Mouse (Mus musculus): Measurements from ENCODE around the gene Top1. TPM values are rescaled to one million over a fixed set of nuclear protein-coding genes. Genes with fewer than 3 reads are reported as not detected.

The Top1 gene
- polyA plus RNA-seq, 1 experiment from 2014 or later, result 67.6 TPM

DNA sequence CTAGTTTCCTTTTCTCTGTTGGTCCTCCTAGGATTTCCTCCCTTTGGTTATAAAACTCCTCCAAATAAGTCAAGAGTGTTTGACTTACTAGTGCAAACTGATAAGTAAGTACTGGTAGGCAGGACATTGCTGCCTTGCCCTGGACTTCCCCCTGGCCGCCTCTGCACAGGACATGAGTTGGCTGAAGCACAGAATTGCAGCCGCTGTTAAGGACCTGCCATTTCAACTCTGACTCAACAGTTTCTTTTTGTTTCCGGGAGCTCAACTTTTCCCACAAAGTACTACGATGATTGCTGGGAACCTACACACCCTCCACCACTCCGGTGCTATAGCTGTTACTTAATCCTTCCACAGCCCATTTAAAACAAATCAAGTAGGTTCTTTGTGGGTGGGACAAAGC is 54.6 kb downstream of the Top1 start:
- DNase-seq (ENCODE audit: low spot score), result no peak
- no peaks in the 10 kb centered on the region for H3K9me3 ChIP-seq (ENCODE audit: control insufficient read depth, low read length)
- H3K4me2 ChIP-seq (replicated peaks), result no peak overlapping the region
- WGBS, result 76% methylated on average over 5 of the region's 5 CpGs
- no peak overlapping the region for H3K27ac ChIP-seq
- H3K27me3 ChIP-seq (ENCODE audit: control insufficient read depth, insufficient read depth, low read length), result no peaks in the 10 kb centered on the region
- no peaks in the 10 kb centered on the region for H3K4me1 ChIP-seq (replicated peaks; ENCODE audit: control insufficient read depth, insufficient read depth, low read length)
- H3K36me3 ChIP-seq (replicated peaks; ENCODE audit: control insufficient read depth, insufficient read depth), result peaks cover 81% of the 10 kb centered on the region
- no peak for ATAC-seq (ENCODE audit: low FRiP score)
- no peak overlapping the region for H3K4me3 ChIP-seq (replicated peaks; ENCODE audit: low read length)
- no peak overlapping the region for H3K9ac ChIP-seq

DNA sequence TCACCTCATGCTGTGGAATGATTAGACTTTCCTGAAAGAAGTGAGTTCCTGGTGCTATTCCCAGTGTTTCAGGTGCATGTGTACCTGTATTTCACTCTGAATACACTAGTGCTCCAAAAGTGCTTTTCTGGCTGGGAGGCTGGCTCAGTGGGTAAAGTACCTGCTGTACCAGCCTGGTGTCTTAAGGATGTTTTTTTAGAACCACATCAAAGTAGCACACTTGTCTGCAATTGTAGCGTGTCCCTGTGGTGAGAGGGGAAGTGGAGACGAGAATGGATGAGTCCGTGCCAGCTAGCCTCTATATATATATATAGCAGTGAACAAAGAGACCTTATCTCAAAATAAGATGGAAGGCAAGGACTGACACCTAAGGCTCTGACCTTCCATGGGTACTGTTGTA is 55.9 kb downstream of the Top1 start:
- 91% methylated on average over 3 of the region's 3 CpGs for WGBS
- DNase-seq (ENCODE audit: low spot score) (no peak), ATAC-seq (ENCODE audit: low FRiP score) (no peak)
- no peaks in the 10 kb centered on the region for H3K9me3 ChIP-seq (ENCODE audit: control insufficient read depth, low read length)
- no peak overlapping the region for H3K27ac ChIP-seq
- peaks cover 85% of the 10 kb centered on the region for H3K36me3 ChIP-seq (replicated peaks; ENCODE audit: control insufficient read depth, insufficient read depth)
- H3K4me3 ChIP-seq (replicated peaks; ENCODE audit: low read length), result no peak overlapping the region
- H3K4me1 ChIP-seq (replicated peaks; ENCODE audit: control insufficient read depth, insufficient read depth, low read length), result no peaks in the 10 kb centered on the region
- no peak overlapping the region for H3K9ac ChIP-seq
- H3K4me2 ChIP-seq (replicated peaks), result no peak overlapping the region
- H3K27me3 ChIP-seq (ENCODE audit: control insufficient read depth, insufficient read depth, low read length), result no peaks in the 10 kb centered on the region

DNA sequence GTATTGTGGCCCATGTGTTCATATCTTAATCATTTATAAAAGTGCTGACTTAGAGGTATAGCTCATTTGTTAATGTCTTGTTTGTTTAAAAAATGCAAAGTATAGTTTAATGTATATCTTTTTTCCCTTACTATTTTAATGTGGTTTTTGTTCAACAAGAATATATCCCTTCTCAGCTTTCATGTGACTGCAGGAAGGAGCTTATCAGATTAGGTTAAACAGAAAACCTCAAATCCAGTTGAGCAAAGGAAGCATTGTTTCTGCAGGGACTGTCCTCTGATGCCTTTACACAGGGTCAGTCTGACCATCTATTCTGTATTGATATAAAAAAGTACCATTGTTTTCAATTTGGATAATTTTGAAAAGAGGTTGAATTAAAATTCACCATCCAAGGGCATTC is 57.1 kb downstream of the Top1 start:
- no peak overlapping the region for H3K9ac ChIP-seq
- ATAC-seq (ENCODE audit: low FRiP score) (no peak), DNase-seq (ENCODE audit: low spot score) (no peak)
- peaks cover 88% of the 10 kb centered on the region for H3K36me3 ChIP-seq (replicated peaks; ENCODE audit: control insufficient read depth, insufficient read depth)
- no peaks in the 10 kb centered on the region for H3K27me3 ChIP-seq (ENCODE audit: control insufficient read depth, insufficient read depth, low read length)
- H3K4me2 ChIP-seq (replicated peaks), result no peak overlapping the region
- H3K27ac ChIP-seq, result no peak overlapping the region
- no peak overlapping the region for H3K4me3 ChIP-seq (replicated peaks; ENCODE audit: low read length)
- H3K4me1 ChIP-seq (replicated peaks; ENCODE audit: control insufficient read depth, insufficient read depth, low read length), result no peaks in the 10 kb centered on the region
- no peaks in the 10 kb centered on the region for H3K9me3 ChIP-seq (ENCODE audit: control insufficient read depth, low read length)

DNA sequence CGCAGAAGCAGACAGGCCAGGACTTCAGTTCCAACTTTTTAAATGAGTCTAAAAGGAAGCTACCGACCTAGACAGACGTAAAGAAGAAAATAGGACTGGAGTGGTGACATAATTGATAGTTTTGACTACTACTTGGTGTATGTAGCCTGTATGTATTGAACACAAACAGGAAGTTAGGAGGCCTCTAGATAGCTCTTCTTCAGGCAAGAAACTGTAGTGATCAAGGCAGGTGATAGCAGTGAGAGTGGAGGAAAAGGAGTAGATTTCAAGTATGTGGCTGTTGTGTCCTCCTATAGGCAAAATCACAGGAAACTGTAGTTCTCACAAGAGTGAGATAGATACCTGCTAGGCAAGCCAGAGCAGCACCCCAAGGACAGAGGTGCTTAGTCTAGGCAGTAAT is 62.0 kb downstream of the Top1 start:
- Histone ChIP-seq H3K4me3 (replicated peaks; ENCODE audit: low read length) (no peak overlapping the region), H3K9me3 (ENCODE audit: control insufficient read depth, low read length) (no peaks in the 10 kb centered on the region), H3K4me1 (replicated peaks; ENCODE audit: control insufficient read depth, insufficient read depth, low read length) (no peaks in the 10 kb centered on the region), H3K27ac (no peak overlapping the region), H3K36me3 (replicated peaks; ENCODE audit: control insufficient read depth, insufficient read depth) (peaks cover 87% of the 10 kb centered on the region), H3K4me2 (replicated peaks) (no peak overlapping the region), H3K27me3 (ENCODE audit: control insufficient read depth, insufficient read depth, low read length) (no peaks in the 10 kb centered on the region), H3K9ac (no peak overlapping the region)
- DNase-seq (ENCODE audit: low spot score) (no peak), ATAC-seq (ENCODE audit: low FRiP score) (no peak)
- 87% methylated on average over 3 of the region's 3 CpGs for WGBS

DNA sequence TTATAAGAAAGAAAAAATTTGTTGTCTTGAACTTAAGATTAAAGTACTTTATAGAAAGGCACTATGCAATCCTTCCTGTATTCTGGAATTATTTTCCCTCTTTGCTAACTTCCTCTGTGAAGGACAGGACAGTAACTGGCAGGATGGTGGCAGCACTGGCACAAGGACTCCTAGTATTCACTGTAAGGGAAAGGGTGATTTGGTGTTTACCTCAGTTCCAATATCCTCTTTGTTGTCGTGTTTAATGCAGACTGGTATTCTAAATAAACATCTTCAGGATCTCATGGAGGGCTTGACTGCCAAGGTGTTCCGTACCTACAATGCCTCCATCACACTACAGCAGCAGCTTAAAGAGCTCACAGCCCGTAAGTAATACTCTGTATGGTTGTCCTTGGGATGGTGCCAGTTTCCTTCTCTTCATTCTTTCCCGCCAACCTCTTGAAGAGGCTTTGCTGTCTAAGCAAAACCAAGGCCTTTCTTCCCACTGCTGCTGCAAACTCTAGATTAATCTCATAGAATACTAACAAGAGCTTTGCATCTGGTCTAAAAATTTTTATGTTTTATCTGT is 69.9 kb downstream of the Top1 start:
- H3K9ac ChIP-seq, result no peak overlapping the region
- no peak overlapping the region for H3K27ac ChIP-seq
- peaks cover 96% of the 10 kb centered on the region for H3K36me3 ChIP-seq (replicated peaks; ENCODE audit: control insufficient read depth, insufficient read depth)
- ATAC-seq (ENCODE audit: low FRiP score) (no peak), DNase-seq (ENCODE audit: low spot score) (no peak)
- H3K4me2 ChIP-seq (replicated peaks), result no peak overlapping the region
- H3K4me3 ChIP-seq (replicated peaks; ENCODE audit: low read length), result no peak overlapping the region
- no peaks in the 10 kb centered on the region for H3K4me1 ChIP-seq (replicated peaks; ENCODE audit: control insufficient read depth, insufficient read depth, low read length)
- no peaks in the 10 kb centered on the region for H3K9me3 ChIP-seq (ENCODE audit: control insufficient read depth, low read length)
- no peaks in the 10 kb centered on the region for H3K27me3 ChIP-seq (ENCODE audit: control insufficient read depth, insufficient read depth, low read length)
- 60% methylated on average over 4 of the region's 4 CpGs for WGBS

DNA sequence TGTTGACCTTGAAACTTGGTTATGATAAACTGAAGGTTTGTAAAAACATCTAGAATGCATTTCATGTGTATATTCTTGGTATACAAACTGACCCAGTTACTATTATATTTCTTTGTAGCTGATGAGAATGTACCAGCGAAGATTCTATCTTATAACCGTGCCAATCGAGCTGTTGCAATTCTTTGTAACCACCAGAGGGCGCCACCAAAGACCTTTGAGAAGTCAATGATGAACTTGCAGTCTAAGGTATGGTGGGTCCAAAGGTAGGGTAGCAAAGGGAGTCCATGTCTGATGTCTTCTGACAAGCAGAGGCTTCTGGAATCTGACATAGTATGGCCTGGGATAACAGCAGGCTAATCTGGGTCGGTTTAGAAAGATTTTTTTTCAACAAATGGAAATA is 71.6 kb downstream of the Top1 start:
- H3K9ac ChIP-seq, result no peak overlapping the region
- 78% methylated on average over 5 of the region's 5 CpGs for WGBS
- H3K4me3 ChIP-seq (replicated peaks; ENCODE audit: low read length), result no peak overlapping the region
- no peak overlapping the region for H3K4me2 ChIP-seq (replicated peaks)
- H3K27me3 ChIP-seq (ENCODE audit: control insufficient read depth, insufficient read depth, low read length), result no peaks in the 10 kb centered on the region
- DNase-seq (ENCODE audit: low spot score) (peak; percentile 72), ATAC-seq (ENCODE audit: low FRiP score) (no peak)
- H3K27ac ChIP-seq, result no peak overlapping the region
- no peaks in the 10 kb centered on the region for H3K9me3 ChIP-seq (ENCODE audit: control insufficient read depth, low read length)
- no peaks in the 10 kb centered on the region for H3K4me1 ChIP-seq (replicated peaks; ENCODE audit: control insufficient read depth, insufficient read depth, low read length)
- H3K36me3 ChIP-seq (replicated peaks; ENCODE audit: control insufficient read depth, insufficient read depth), result peaks cover 96% of the 10 kb centered on the region

DNA sequence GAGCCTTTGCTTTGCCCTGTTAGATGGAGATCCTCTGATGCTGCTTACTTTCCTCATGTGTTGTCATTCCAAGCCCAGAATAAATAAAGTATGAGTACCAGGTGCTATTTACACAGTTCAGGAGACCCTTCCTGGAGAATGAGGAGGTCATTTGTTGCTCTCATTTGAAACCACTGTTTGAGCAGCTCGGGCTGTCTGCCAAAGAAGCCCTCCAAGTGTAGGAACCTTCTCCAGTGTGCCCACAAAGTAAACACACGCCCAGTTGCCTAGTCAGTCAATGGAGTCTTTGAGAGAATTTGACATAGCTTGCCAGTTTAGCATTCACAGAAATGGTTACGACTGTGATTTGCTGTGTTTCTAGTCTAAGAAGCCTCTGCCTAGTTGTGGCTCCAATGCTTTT is 73.1 kb downstream of the Top1 start:
- Histone ChIP-seq H3K4me3 (replicated peaks; ENCODE audit: low read length) (no peak overlapping the region), H3K4me2 (replicated peaks) (no peak overlapping the region), H3K9me3 (ENCODE audit: control insufficient read depth, low read length) (no peaks in the 10 kb centered on the region), H3K9ac (no peak overlapping the region), H3K27me3 (ENCODE audit: control insufficient read depth, insufficient read depth, low read length) (no peaks in the 10 kb centered on the region), H3K36me3 (replicated peaks; ENCODE audit: control insufficient read depth, insufficient read depth) (peaks cover 96% of the 10 kb centered on the region), H3K4me1 (replicated peaks; ENCODE audit: control insufficient read depth, insufficient read depth, low read length) (no peaks in the 10 kb centered on the region), H3K27ac (no peak overlapping the region; the same call in 1 of the 2 replicates)
- no peak for ATAC-seq (ENCODE audit: low FRiP score)
- 81% methylated on average over 3 of the region's 3 CpGs for WGBS
- DNase-seq (ENCODE audit: low spot score), result peak; percentile 49

DNA sequence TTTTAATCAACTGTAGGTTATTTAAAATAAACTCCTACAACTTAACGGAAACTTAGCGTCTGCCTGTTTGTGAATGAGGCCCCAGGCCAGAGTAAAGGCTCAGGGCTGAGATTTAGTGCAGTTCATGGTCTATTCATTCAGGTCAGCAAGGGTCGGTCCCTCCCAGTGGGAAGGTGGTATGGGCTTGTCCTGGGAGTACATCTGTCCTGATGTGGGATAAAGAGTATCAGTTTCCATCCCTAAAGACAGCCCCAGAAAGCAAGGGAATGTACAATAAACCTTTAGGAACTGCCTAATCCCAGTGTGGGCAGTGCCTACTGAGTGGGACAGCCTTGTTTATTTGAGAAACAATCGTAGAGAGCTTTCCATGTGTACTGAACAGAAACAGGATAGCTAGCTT is 77.0 kb downstream of the Top1 start:
- 84% methylated on average over 4 of the region's 4 CpGs for WGBS
- no peak for ATAC-seq (ENCODE audit: low FRiP score)
- Histone ChIP-seq H3K36me3 (replicated peaks; ENCODE audit: control insufficient read depth, insufficient read depth) (peaks cover 80% of the 10 kb centered on the region), H3K9ac (no peak overlapping the region), H3K4me3 (replicated peaks; ENCODE audit: low read length) (no peak overlapping the region), H3K4me2 (replicated peaks) (no peak overlapping the region), H3K27ac (no peak overlapping the region), H3K9me3 (ENCODE audit: control insufficient read depth, low read length) (no peaks in the 10 kb centered on the region), H3K27me3 (ENCODE audit: control insufficient read depth, insufficient read depth, low read length) (no peaks in the 10 kb centered on the region), H3K4me1 (replicated peaks; ENCODE audit: control insufficient read depth, insufficient read depth, low read length) (no peaks in the 10 kb centered on the region)
- DNase-seq (ENCODE audit: low spot score), result no peak

DNA sequence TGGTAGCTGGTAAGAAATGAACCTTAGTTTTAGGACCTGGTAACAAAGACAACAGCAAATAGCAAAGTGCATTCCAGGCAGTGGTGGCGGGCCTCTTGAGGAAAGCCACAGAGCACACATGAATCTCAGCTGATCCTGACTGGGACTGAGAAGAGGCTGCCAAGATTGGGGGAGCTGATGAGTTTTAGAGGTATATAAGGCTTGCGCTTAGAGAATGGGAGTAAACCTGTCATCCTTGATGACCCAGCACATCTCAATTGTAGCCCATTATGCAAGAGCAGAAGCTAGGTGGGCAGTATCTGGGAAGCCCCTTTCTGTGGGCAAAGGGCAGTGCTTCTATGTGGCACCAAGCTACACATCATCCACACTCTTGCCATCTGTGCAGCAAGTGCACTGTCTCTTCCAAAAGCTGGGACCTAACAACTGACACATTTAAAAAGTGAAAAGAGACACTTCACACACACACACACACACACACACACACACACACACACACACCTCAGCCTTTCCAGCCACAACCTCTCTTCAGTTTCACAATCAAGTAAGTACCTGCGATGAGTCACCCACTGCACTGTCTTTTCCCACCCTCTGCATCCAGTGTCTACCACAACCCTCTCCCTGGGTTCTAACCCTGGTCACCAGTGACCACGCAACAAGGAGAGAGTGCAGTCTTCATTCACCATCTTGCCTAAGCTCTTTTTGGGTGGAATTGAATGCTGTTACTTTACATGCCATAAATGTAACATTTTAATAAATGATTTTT is 78.1 kb downstream of the Top1 start:
- ATAC-seq (ENCODE audit: low FRiP score), result no peak
- DNase-seq (ENCODE audit: low spot score), result no peak
- no peaks in the 10 kb centered on the region for H3K9me3 ChIP-seq (ENCODE audit: control insufficient read depth, low read length)
- no peak overlapping the region for H3K9ac ChIP-seq
- H3K4me1 ChIP-seq (replicated peaks; ENCODE audit: control insufficient read depth, insufficient read depth, low read length), result no peaks in the 10 kb centered on the region
- no peak overlapping the region for H3K4me2 ChIP-seq (replicated peaks)
- H3K36me3 ChIP-seq (replicated peaks; ENCODE audit: control insufficient read depth, insufficient read depth), result peaks cover 69% of the 10 kb centered on the region
- no peak overlapping the region for H3K27ac ChIP-seq
- no peak overlapping the region for H3K4me3 ChIP-seq (replicated peaks; ENCODE audit: low read length)
- no peaks in the 10 kb centered on the region for H3K27me3 ChIP-seq (ENCODE audit: control insufficient read depth, insufficient read depth, low read length)
- 97% methylated on average over 4 of the region's 4 CpGs for WGBS

DNA sequence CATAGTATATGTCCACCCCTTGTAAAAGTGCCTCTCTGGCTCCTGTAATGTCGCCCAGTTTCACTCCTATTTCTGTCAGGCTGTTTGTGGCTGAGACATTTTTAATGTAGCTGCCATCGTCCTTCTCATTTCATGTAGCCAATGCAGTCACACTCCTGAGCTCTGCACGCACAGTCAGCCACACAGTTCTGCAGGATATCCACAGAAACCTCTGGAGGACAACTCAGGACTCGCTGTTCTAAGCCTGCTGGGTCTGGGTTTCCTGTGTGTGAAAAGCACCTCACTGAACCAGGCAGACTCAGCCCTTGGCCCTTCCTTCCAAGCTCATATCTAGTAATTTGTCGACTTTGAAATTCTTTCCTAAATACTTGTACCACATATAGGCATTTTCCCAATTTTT is 78.8 kb downstream of the Top1 start:
- WGBS, result 94% methylated on average over 5 of the region's 5 CpGs
- H3K4me3 ChIP-seq (replicated peaks; ENCODE audit: low read length), result no peak overlapping the region
- H3K27me3 ChIP-seq (ENCODE audit: control insufficient read depth, insufficient read depth, low read length), result no peaks in the 10 kb centered on the region
- DNase-seq (ENCODE audit: low spot score) (no peak), ATAC-seq (ENCODE audit: low FRiP score) (no peak)
- H3K9ac ChIP-seq, result no peak overlapping the region
- no peak overlapping the region for H3K27ac ChIP-seq
- H3K4me2 ChIP-seq (replicated peaks), result no peak overlapping the region
- no peaks in the 10 kb centered on the region for H3K4me1 ChIP-seq (replicated peaks; ENCODE audit: control insufficient read depth, insufficient read depth, low read length)
- no peaks in the 10 kb centered on the region for H3K9me3 ChIP-seq (ENCODE audit: control insufficient read depth, low read length)
- peaks cover 61% of the 10 kb centered on the region for H3K36me3 ChIP-seq (replicated peaks; ENCODE audit: control insufficient read depth, insufficient read depth)
